Mouse (Mus musculus) adrenal gland, postnatal 25 days (tissue): ENCODE measurements around the gene Olfr394. TPM values are rescaled to one million over a fixed set of nuclear protein-coding genes. Genes with fewer than 3 reads are reported as not detected.
"Not testable (repeated sequence)": the region's sequence is repeated elsewhere in the genome, so short reads cannot be mapped to it uniquely, and the experiment has no call there.

Experiments
- DNase-seq: peaks from one replicate; pipeline ENCODE4 v3.0.0; 2021; ENCODE audit warnings: mixed read lengths
- long read RNA-seq: library from polyadenylated mRNA; stranded (forward); transcript quantifications from one replicate; pipeline ENCODE4 v2.0.0, GENCODE M21; 2021
- total RNA-seq: library from RNA; stranded (reverse); gene quantifications from 2 replicates; pipeline ENCODE4 v1.2.3, GENCODE M21; 2021

Olfr394 gene
- not detected in 2 replicates for total RNA-seq
- long read RNA-seq: 0 reads

GRCm38 (mm10) chr11:73890671-73891070 is at the start of gene Olfr394:
Olfr394 (minus strand) TSS chr11:73890771.
- DNase-seq: no peak

- DNase-seq: no peak
Measured at GRCm38 (mm10) chr11:73936377-73936776, 45.8 kb upstream of the Olfr394 start, which contains the start of gene Olfr23. Olfr23 (plus strand) TSS chr11:73936677.

GRCm38 (mm10) chr11:73909199-73909598 is 18.6 kb upstream of the Olfr394 start, which contains the start of gene Olfr395:
Olfr395 (minus strand) TSS chr11:73909299.
- DNase-seq: not testable (repeated sequence)

GRCm38 (mm10) chr11:73851354-73851753 is 39.2 kb downstream of the Olfr394 start, which contains the start of gene Olfr393:
Olfr393 (minus strand) TSS chr11:73851454.
- DNase-seq: no peak

Other genes starting within 250 kb of the Olfr394 start
- not detected in 2 replicates for gene Zfp735, start 202.0 kb downstream of the Olfr394 start, total RNA-seq
- gene Olfr389, start 110.1 kb downstream of the Olfr394 start, total RNA-seq: not detected in 2 replicates
- not detected in 2 replicates for gene Olfr390, start 107.8 kb downstream of the Olfr394 start, total RNA-seq
- gene Olfr391-ps, start 87.7 kb downstream of the Olfr394 start, total RNA-seq: not detected in 2 replicates
- not detected in 2 replicates for gene Olfr392, start 73.7 kb downstream of the Olfr394 start, total RNA-seq
- gene Olfr393, start 39.3 kb downstream of the Olfr394 start, total RNA-seq: not detected in 2 replicates
- gene Olfr395, start 18.5 kb upstream of the Olfr394 start, total RNA-seq: not detected in 2 replicates
- gene Olfr23, start 45.9 kb upstream of the Olfr394 start, total RNA-seq: not detected in 2 replicates
- gene Olfr397, start 70.0 kb upstream of the Olfr394 start, total RNA-seq: not detected in 2 replicates
- not detected in 2 replicates for gene Olfr398, start 99.6 kb upstream of the Olfr394 start, total RNA-seq
- not detected in 2 replicates for gene Olfr139, start 165.8 kb upstream of the Olfr394 start, total RNA-seq
- gene Olfr399, start 165.8 kb upstream of the Olfr394 start, total RNA-seq: not detected in 2 replicates
- gene Zfp616, start 179.2 kb upstream of the Olfr394 start, total RNA-seq: not detected in 2 replicates
- not detected in 2 replicates for gene Olfr401, start 222.9 kb upstream of the Olfr394 start, total RNA-seq